10 mouse cellular contexts compared by ENCODE assay signal in the genomic region with DNA sequence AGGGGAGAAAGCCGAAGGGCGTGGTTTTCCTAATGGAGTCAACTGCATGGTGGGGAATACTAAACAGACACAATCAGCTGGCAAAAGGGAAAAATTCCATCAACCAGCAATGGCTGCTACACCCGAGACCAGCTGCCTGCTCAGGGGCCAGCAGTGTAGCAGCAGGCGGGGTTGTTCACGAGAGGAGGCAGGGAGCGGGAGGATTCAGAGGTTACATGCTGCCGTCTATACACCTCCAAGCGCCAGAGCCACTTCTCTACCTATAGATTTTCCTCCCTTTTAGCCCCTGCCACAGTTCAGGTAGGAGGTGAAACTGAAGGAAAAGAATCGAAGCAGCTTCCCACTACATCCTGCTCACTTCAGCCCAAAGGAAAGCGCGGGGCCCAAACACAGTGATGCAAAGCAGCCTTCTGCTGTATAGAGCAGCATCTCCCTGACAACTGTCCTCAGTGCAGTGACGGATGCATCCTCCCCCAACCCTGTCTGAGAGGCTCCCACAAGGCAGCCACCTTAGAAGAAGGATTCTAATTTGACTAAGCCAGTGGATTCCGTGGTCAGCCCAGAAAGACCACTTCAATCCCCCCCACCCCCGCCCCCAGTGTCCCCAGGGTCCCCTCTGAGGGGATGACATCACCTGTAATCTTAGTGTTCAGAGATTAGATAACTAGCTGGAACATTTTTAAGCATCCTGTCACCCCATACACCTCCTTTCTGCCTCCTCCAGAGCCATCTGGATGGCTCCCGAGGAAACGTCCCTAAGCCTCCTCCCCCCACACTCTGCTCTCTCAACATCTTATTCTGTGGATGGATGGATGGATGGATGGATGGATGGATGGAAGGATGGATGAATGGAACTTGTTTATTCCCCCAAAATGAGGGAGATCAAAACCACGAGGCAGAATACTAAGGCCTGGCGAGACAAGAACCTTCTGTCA.
DNase-seq lines count a peak whose midpoint lies in the region; ATAC-seq lines count a peak whose summit lies in the region.
"Had no signal": no experiment of that assay in that cellular context is flagged by ENCODE, and none has a peak within 500 bp of the region (broad histone marks: within the 10 kb centered on the region; RNA-seq: fewer than 3 reads in every experiment).

No protein-coding gene starts in this region.

- H3K9me3 ChIP-seq in forebrain, embryonic 15.5 days = no peaks in the 10 kb centered on the region

- peak overlapping the region; percentile 22; the same call in 1 of the 2 replicates for H3K9ac ChIP-seq in forebrain, embryonic 15.5 days (replicated peaks)
- H3K9ac ChIP-seq: lung, embryonic 14.5 days had no signal

- no peaks in the 10 kb centered on the region for H3K27me3 ChIP-seq in forebrain, embryonic 15.5 days
- H3K27me3 ChIP-seq: Patski had no signal

- intact Hi-C loops in left cerebral cortex, postnatal 36 days (cut with DNase I) = loop anchor here (5.0 kb wide), 1 partner anchor 65 kb away; no protein-coding TSS in a partner anchor

- peaks cover 20% of the 10 kb centered on the region for H3K4me1 ChIP-seq in forebrain, embryonic 15.5 days

- H3K4me3 ChIP-seq in forebrain, embryonic 15.5 days = no peak overlapping the region

- peak; percentile 76 for ATAC-seq in forebrain, embryonic 15.5 days (replicated peaks)
- ATAC-seq: Patski had no signal

- peak; percentile 80 for DNase-seq in layer of hippocampus, adult 9-11 months
- no peak for DNase-seq in layer of hippocampus, adult 9-10 months (ENCODE audit: low spot score)
- peak; percentile 77 to 86 for DNase-seq in left cerebral cortex, postnatal 36 days (ENCODE audit: low spot score in 2 of 2)
- DNase-seq in right cerebral cortex, postnatal 25 days = peak; percentile 78
- DNase-seq in adrenal gland, adult 2 months = no peak
- DNase-seq in thymus, postnatal 36 days = no peak
- no peak for DNase-seq in gastrocnemius, postnatal 25 days
- DNase-seq: lung, embryonic 14.5 days had no signal

- peak overlapping the region; percentile 15 for H3K4me2 ChIP-seq in forebrain, embryonic 15.5 days (replicated peaks)
- H3K4me2 ChIP-seq: lung, embryonic 14.5 days had no signal

- 29% methylated on average over 18 of the region's 18 CpGs for WGBS in forebrain, embryonic 15.5 days

- H3K27ac ChIP-seq in forebrain, embryonic 15.5 days (replicated peaks) = peak overlapping the region; percentile 73

- H3K36me3 ChIP-seq in forebrain, embryonic 15.5 days = peaks cover 25% of the 10 kb centered on the region

Comparison
In these comparisons a context has a peak if more than half of its experiments do, and no peak if none do; other contexts are left out.
1. DNase-seq: peak in layer of hippocampus, adult 9-11 months (single experiment), left cerebral cortex, postnatal 36 days (2 of 2) and right cerebral cortex, postnatal 25 days (single experiment); none in layer of hippocampus, adult 9-10 months (single experiment), adrenal gland, adult 2 months (single experiment), thymus, postnatal 36 days (0 of 2) and gastrocnemius, postnatal 25 days (single experiment).